Mouse (Mus musculus) urinary bladder, postnatal 36 days (tissue): ENCODE results near the gene Poc1a.

Experiments
- DNase-seq, 2 experiments: peaks; one replicate each; pipeline ENCODE4 v3.0.0; 2022; ENCODE audit warnings: low spot score in 2 of 2, mixed read lengths in 1 of 2

Gene Poc1a

DNA sequence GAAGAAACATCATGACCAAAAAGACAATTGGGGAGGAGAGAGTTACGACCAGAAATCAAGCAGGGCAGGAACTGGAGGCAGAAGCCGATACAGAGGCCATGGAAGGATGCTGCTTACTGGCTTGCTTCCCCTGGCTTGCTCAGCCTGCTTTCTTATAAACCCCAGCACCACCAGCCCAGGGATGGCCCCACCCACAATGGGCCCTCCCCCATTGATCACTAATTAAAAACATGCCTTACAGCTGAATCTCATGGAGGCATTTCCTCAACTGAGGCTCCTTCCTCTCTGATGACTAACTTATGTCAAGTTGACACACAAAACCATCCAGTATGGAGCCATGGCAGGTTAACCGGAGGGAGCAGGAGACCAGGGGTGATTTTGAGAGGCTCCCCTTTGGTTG, 118.9 kb downstream of the Poc1a start:
- DNase-seq: no peak
